Mouse (Mus musculus) stomach, postnatal 0 days (tissue): Measurements from ENCODE around the gene Abhd2. TPM values are rescaled to one million over a fixed set of nuclear protein-coding genes. Genes with fewer than 3 reads are reported as not detected.

Experiments used
- ATAC-seq: fragments of 200-750 bp; cut with Nextera tagmentation; 2 replicates; pipeline ENCODE4 v1.8.0; 2017; ENCODE audit not compliant: low FRiP score, low TSS enrichment
- DNase-seq: peaks from one replicate; pipeline ENCODE4 v3.0.0-alpha.2; 2016; ENCODE audit warnings: low spot score
- H3K27ac ChIP-seq: fragments of 300-500 bp; sonication (generic); replicated peaks from 2 replicates; pipeline ENCODE4 v1.5.1; 2014; ENCODE audit warnings: mild to moderate bottlenecking, control low read depth
- H3K27me3 ChIP-seq: fragments of 300-500 bp; sonication (generic); 2 replicates; pipeline ENCODE4 v1.6.1; 2014; ENCODE audit warnings: low read length; ENCODE audit not compliant: control insufficient read depth, insufficient read depth
- H3K36me3 ChIP-seq: fragments of 300-500 bp; sonication (generic); 2 replicates; pipeline ENCODE4 v1.6.1; 2014; ENCODE audit warnings: low read length, mixed read lengths; ENCODE audit not compliant: control insufficient read depth, insufficient read depth
- H3K4me1 ChIP-seq: fragments of 300-500 bp; sonication (generic); replicated peaks from 2 replicates; pipeline ENCODE4 v1.6.1; 2014; ENCODE audit warnings: antibody characterized with exemption; ENCODE audit not compliant: control insufficient read depth, insufficient read depth
- H3K4me2 ChIP-seq: fragments of 300-500 bp; sonication (generic); replicated peaks from 2 replicates; pipeline ENCODE4 v1.6.1; 2014; ENCODE audit warnings: low read depth, mild to moderate bottlenecking, control low read depth, moderate library complexity
- H3K4me3 ChIP-seq: fragments of 300-500 bp; sonication (generic); 2 replicates; pipeline ENCODE4 v1.5.1; 2014; ENCODE audit warnings: low read depth, low read length, control low read depth
- H3K9ac ChIP-seq: fragments of 300-500 bp; sonication (generic); 2 replicates; pipeline ENCODE4 v1.6.1; 2014; ENCODE audit warnings: mild to moderate bottlenecking, low read length, control low read depth, mixed read lengths
- H3K9me3 ChIP-seq: fragments of 300-500 bp; sonication (generic); 2 replicates; pipeline ENCODE4 v1.6.1; 2016; ENCODE audit warnings: low read length; ENCODE audit not compliant: control insufficient read depth
- CTCF ChIP-seq: IDR thresholded peaks from 2 replicates; pipeline ENCODE4 v1.5.1; 2016; ENCODE audit warnings: antibody characterized with exemption, low read depth, mild to moderate bottlenecking, moderate library complexity
- EP300 ChIP-seq: optimal IDR thresholded peaks from 2 replicates; pipeline ENCODE3; 2016; ENCODE audit warnings: antibody characterized with exemption
- WGBS: fragments of 180-500 bp; shearing (Covaris S2); extraction: QIAGEN DNeasy Blood & Tissue Kit; methylation state at CpG from one replicate; pipeline ENCODE4 v1.1.7; 2014; 5-methylcytosine and 5-hydroxymethylcytosine counted together
- polyA plus RNA-seq: library from polyadenylated mRNA; unstranded; fragments of >200 nt; fragmentation: Nextera tagmentation; extraction: Ambion mirVana; gene quantifications from 2 replicates; pipeline ENCODE4 v1.2.1, GENCODE M21; 2015

Abhd2 gene
- polyA plus RNA-seq, 1 experiment from 2014 or later, result 27.5 TPM

DNA sequence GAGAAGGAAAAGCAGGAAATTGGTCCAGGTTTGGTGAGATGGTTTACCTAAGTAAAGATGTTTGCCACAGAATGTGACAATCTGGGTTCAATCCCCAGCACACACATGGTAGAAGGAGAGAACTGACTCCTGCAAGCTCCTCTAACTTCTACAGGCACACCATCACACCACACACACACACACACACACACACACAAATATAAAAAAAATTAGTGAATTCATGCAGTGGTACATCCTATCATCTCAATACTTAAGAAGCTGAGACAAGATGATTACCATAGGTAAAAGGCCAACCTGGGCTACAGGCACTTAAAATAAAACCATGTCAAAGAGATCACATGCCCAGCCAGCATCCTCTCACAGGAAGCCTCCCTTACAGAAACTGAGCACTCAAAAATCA is 101.0 kb downstream of the Abhd2 start:
- no peak overlapping the region for H3K9ac ChIP-seq
- H3K4me2 ChIP-seq, result no peak overlapping the region
- H3K4me1 ChIP-seq, result no peaks in the 10 kb centered on the region
- no peaks in the 10 kb centered on the region for H3K36me3 ChIP-seq
- no peak overlapping the region for H3K4me3 ChIP-seq
- no peaks in the 10 kb centered on the region for H3K9me3 ChIP-seq
- no peaks in the 10 kb centered on the region for H3K27me3 ChIP-seq
- ATAC-seq, result no peak
- DNase-seq, result no peak
- no peak overlapping the region for H3K27ac ChIP-seq
- no peak for TF ChIP-seq EP300
- no peak for TF ChIP-seq CTCF

DNA sequence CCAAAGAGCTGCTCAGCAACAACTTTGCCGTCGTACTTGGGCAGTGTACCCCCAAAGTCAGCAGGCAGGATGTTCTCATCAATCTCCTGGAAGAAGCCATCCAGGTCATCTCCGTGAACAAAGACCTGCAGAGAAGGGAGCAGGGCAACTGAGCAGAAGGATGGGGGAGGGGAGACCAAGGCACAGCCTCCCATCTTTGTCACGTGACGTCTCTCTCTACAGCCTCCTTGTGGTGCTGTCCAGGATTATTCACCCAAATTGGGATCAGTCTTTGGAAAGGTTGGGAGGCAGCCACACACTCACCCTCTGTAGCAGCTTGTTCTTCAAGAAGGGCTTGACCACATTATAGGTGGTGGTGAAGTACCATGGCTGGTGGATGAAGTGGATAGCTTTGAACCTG is 102.6 kb downstream of the Abhd2 start:
- Histone ChIP-seq H3K36me3 (no peaks in the 10 kb centered on the region), H3K9me3 (no peaks in the 10 kb centered on the region), H3K27me3 (no peaks in the 10 kb centered on the region), H3K4me1 (no peaks in the 10 kb centered on the region), H3K4me3 (no peak overlapping the region), H3K4me2 (no peak overlapping the region), H3K27ac (no peak overlapping the region), H3K9ac (no peak overlapping the region)
- TF ChIP-seq CTCF (no peak), EP300 (no peak)
- no peak for DNase-seq
- 63% methylated on average over 5 of the region's 5 CpGs for WGBS
- ATAC-seq, result no peak

DNA sequence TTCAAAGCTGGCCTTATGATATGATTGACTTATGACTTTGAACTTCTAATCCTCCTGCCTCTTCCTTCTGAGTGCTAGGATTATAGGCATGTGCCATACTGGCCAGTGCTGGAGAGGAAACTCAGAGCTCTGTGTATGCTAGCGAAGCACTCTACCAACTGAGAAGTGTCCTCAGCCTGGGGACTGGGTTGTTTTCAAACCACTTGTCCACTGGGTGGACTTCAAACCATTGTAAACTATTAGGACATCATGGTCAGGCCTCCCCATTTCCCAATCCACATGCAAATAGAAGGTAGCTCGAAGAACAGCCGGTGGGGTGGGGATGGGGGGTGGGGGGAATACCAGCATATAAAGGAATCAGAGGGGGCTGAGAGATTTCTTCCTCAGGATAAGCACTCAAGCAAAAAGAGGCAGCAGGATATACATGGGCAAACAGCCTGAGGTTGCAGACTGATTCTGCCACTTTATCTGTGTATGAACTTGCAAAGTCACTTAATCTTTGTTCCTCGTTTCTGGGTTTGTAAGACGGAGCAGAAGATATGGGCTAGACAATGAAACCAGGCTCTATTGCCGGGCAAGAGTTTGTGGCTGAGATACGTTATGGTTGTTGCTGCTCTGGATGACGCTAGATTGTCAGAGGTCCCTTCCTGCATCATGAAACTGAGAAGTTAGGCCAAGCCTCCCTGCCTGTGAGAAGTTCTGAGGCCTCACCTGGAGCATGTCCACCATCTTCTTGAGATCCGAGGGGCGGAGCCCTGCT is 103.7 kb downstream of the Abhd2 start:
- 79% methylated on average over 10 of the region's 10 CpGs for WGBS
- Histone ChIP-seq H3K36me3 (no peaks in the 10 kb centered on the region), H3K27me3 (no peaks in the 10 kb centered on the region), H3K4me2 (no peak overlapping the region), H3K9me3 (no peaks in the 10 kb centered on the region), H3K9ac (no peak overlapping the region), H3K4me1 (no peaks in the 10 kb centered on the region), H3K4me3 (no peak overlapping the region), H3K27ac (no peak overlapping the region)
- DNase-seq (no peak), ATAC-seq (no peak)
- TF ChIP-seq CTCF (no peak), EP300 (no peak)

DNA sequence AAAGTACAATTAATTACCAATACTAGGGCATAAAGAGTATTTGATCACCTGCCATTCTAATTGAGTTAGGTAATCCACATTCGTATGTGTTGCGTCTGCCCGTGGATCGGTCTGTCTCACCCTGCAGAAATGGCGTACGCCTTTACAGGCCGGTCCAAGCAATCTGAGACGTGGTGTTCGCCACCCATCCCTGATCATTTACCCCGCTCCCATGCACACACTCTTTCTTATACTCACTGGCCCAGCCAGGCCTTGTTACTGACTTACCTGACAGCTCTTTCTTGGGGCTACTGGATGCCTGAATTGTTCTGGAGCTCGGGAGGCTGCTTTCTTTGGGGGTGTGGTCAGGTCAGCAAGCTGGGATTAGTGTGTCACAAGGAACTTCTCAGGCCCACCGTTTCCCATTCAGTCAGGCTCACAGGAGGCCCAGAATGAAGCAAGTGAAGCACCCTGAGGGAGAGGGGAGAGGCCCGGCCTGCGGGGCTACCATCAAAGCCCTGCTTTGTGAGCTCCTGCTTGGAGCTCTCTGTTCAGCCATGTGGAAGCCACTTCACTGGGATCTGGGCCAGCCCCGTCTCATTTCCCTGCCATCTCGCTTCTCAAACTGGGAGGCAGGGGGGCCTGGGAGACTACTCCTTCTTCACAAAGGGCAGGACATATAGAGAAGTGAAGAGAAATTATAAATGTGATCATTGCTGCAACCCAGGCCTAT is 113.6 kb downstream of the Abhd2 start, which contains the start of gene Rlbp1:
Gene Rlbp1 (minus strand): TSS at position 627 of the 712 bp plus-strand sequence.
- TF ChIP-seq EP300 (no peak), CTCF (no peak)
- no peak within 1 kb of the TSS for H3K27ac ChIP-seq
- DNase-seq, result no peak
- H3K9ac ChIP-seq, result no peak within 1 kb of the TSS
- no peak for ATAC-seq
- WGBS, result 65% methylated on average over 16 of the region's 16 CpGs
- no peaks in the 10 kb centered on the region for H3K27me3 ChIP-seq
- H3K4me2 ChIP-seq, result no peak within 1 kb of the TSS
- H3K9me3 ChIP-seq, result no peaks in the 10 kb centered on the region
- H3K4me1 ChIP-seq, result no peaks in the 10 kb centered on the region
- no peaks in the 10 kb centered on the region for H3K36me3 ChIP-seq
- H3K4me3 ChIP-seq, result no peak within 1 kb of the TSS

DNA sequence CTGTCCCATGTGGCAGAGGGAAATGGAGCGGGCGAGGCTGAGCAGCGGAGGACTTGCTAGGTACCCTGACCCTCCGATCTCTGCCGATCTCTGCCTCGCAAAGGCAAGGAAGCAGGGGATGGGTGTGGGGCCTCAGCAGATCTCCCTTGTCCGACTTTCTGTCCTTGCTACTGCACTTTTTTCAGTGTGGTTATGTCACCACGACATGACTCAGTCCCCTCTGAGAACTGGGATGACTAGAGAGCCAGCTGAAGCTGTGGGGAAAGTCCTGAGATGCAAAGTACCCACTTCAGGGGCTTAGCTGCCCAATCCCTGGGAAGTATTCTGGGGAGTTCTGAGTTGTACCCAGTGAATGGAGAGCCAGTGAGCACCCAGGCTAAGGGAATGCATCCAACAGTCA is 114.1 kb downstream of the Abhd2 start:
- Histone ChIP-seq H3K4me1 (no peaks in the 10 kb centered on the region), H3K27me3 (no peaks in the 10 kb centered on the region), H3K9me3 (no peaks in the 10 kb centered on the region), H3K4me3 (no peak overlapping the region), H3K9ac (no peak overlapping the region), H3K4me2 (no peak overlapping the region), H3K27ac (no peak overlapping the region), H3K36me3 (no peaks in the 10 kb centered on the region)
- DNase-seq (no peak), ATAC-seq (no peak)
- no peak for TF ChIP-seq EP300
- 71% methylated on average over 8 of the region's 8 CpGs for WGBS

DNA sequence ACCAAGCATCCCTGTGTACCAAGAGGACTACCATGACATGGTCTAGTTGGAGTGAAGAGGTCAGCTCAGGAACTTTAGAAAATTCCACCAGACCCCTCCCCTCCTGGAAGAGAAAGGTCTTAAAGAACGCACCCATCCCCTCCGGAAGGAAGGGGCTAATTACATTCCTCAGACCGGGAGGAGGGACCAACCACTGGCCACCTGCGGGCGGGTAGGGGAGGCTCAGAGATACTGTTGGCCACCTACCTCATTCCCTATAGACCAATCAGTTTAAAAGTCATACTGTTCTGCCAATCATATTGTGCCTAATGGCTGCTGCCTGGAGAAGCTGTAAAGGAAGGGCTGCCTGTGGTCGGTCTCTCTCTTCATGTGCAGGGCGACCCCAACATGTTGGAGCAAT is 115.0 kb downstream of the Abhd2 start:
- Histone ChIP-seq H3K9ac (no peak overlapping the region), H3K4me2 (no peak overlapping the region), H3K36me3 (no peaks in the 10 kb centered on the region), H3K9me3 (no peaks in the 10 kb centered on the region), H3K4me1 (no peaks in the 10 kb centered on the region), H3K27me3 (no peaks in the 10 kb centered on the region), H3K27ac (no peak overlapping the region), H3K4me3 (no peak overlapping the region)
- DNase-seq (no peak), ATAC-seq (no peak)
- no peak for TF ChIP-seq EP300
- TF ChIP-seq CTCF, result no peak
- WGBS, result 49% methylated on average over 7 of the region's 7 CpGs
